Mouse (Mus musculus) cerebellum, adult 9-10 months (tissue): ENCODE measurements around the gene Wdr26.
A peak's percentile ranks its signal among the peaks of the same experiment; 100 is the strongest.

Experiments used
- DNase-seq: peaks from one replicate; pipeline ENCODE4 v3.0.0; 2022

The Wdr26 gene

DNA sequence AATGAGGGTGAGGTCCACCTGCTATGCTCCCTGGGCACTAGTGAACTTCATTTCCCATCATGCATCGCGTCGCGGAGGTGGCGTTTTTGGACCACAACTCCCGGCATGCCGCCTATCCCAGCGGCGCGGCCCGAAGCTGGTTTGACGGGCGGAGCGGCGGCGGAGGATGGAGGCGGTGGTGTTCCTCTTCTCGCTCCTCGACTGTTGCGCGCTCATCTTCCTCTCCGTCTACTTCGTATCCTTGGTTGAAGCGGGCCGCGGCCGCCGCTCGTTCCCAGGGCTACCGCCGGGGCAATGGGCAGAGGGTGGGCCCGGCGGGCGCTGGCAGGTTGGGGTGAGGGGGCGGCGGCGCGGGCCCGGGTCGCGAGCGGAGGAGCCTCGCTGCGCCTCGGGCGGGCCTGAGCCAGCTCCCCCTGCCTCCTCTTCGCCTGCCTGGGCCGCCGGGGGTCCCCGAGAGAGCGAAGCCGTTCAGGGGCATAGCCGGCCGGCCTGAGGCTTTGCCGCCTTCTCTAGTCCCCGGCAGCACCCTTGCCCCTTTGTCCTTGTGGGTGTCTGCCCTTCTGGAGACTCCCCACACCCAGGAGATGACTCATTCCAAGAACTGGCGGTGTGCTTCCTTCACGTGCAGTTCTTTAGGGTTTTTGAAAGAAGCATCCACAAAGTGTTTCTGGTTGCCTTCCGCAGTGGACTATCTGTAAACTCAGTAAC is 60.8 kb downstream of the Wdr26 start:
- peak; percentile 90 for DNase-seq

DNA sequence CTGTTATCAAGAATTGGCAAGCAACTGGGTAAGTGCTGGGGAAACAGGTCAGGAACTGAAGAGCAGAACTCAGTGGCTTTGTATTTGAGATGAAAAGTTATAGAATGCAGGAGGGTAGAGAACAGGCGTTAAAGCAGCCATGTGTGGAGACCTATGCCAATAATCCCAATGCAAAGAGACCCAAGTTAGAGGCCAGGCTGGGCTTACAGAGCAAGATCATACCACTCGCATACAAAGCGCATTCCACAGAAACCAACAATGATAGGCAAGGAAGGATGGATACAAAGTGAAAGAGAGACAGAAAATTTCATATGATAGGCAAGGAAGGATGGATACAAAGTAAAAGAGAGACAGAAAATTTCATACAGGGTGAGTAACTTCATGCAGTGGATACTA is 61.4 kb downstream of the Wdr26 start:
- peak; percentile 34 for DNase-seq

DNA sequence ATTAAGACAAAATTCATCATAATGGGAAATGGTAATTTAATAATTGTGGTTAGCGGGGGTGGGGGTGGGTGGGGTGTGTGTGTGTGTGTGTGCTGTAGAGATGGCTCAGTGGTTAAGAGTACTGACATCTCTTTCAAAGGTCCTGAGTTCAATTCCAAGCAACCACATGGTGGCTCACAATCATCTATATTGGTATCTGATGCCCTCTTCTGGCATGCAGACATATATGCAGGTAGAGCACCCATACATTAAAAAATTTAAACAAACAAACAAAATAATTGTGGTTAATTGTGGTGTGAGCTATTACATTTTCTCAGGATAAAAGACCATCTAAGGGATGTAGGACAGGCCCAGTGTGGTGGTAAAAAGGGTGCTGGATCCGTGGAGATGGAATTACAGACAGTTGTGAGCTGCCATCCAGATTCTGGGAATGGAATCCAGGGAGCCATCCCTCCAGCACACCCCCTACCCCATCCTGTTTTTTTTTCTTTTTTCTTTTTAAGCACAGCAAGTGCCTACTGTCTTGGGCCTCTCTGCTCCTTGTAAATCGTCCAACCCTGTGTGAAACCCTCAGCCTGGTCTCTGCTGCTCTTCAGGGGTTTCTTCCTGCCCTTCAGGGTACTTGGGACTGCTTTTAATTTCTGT is 62.3 kb downstream of the Wdr26 start:
- no peak for DNase-seq

DNA sequence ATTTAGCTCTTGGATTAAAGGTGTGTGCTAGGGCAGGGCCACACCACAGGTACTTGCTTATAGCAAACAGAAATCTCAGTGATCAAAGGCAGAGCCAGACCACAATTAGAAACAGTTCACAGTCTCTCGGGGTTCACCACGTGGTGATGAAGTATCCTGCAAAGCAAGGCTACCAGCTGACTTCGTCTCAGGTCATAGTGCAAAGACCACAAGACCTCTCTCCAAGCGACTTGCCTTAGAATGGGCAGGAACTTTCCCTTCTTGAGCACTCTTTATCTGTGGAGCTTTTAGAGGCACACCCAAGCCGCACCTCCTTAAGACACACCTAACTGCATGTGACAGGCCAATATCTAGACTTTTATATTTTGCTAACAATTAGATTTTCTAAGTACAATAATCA is 63.3 kb downstream of the Wdr26 start:
- DNase-seq = no peak

DNA sequence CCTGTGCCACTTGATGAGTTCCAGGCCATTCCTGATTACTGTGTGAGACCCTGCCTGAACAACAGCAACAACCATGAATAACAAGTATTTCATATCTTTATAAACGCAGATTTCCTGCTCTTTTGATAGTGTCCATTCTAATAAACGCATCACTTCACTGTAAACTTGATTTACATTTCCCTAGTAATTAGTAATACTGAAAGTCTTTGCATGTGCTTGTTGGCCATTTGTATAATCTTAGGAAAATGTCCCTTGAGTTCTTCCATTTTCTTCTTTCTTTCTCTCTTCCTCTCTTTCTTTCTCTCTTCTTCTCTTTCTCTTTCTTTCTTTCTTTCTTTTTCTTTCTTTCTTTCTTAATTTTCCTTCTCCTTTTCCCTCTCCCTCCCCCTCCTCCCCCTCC is 65.6 kb downstream of the Wdr26 start:
- no peak for DNase-seq

DNA sequence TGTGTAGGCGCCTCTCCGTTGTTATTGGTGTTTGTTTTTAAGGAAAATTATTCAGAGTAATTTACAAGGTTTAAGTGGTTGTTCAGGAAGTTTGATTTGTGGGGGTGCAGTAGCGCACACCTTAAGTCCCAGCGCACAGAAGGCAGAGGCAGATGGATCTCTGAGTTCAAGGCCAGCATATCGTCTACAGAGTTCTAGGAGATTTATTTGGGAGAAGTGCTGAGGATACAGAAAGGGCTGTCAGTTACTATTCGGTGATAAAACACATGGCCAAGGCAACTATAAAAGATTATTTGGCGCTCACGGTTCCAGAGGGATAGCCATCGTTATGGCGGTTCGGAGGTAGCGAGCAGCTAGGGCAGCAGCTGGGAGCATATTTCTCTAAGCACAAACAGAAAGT is 66.8 kb downstream of the Wdr26 start:
- DNase-seq = no peak

DNA sequence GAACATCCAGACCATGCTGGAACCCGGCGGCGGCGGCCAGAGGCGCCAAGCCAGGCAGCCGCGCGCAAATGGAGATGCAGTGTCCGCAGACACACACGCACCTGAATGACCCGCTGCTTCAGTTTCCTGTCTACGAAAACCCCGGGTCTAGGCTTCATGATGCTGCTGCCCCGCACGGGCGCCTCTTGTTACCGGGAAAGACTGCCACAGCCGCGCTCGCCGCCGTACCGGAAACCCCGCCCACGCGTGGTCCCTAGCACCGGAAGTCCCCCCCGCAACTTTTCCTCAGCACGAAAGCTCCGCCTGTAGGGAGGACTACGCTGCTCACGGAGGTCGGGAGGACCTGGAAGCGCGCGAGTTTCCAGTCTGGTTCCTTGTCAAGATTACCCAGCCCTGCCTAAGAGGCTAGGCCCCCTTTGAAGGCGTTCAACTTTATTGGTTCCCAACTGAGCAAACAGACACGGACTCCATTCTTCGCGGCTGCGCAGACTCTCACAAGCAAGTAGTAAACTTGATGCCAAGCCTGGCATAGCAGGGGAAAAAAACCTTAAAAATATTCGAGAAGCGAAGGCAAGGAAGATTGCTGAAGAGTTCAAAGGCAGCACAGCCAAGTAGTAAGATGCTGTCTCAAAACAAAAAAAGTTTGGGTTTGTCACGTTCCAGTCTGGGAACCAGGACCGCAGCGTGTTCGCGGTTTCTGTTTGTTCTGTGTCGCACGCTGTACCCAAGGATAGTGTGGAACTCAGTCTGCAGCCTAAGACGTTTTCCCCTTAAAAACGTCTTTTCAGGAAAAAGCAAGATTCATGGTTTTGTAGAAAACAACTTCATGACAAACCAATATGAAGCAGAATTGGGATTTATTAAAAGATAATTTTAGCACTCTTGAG is 67.6 kb downstream of the Wdr26 start, which contains the start of the genes Nvl and Cnih4:
Nvl (minus strand) TSS at position 255 of the 887 bp plus-strand sequence.
Cnih4 (plus strand) TSS at position 744 of the 887 bp plus-strand sequence.
- peak; percentile 92 for DNase-seq

DNA sequence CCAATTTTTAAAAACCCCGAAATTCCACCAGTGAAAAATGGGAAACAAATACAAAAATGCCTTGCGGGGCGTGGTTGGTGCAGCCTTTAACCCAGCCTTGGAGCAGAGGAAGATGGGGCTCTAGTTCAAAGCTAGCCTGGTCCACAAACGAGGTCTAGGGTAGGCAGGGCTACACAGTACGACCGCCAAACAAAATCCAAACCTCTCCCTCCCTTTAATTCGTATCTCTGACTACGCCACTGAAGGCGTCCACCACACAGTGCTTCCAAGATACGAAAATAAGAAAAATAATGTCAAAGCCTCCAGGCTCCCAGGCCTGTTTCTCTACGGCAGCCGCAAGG is 68.2 kb downstream of the Wdr26 start:
- no peak for DNase-seq

DNA sequence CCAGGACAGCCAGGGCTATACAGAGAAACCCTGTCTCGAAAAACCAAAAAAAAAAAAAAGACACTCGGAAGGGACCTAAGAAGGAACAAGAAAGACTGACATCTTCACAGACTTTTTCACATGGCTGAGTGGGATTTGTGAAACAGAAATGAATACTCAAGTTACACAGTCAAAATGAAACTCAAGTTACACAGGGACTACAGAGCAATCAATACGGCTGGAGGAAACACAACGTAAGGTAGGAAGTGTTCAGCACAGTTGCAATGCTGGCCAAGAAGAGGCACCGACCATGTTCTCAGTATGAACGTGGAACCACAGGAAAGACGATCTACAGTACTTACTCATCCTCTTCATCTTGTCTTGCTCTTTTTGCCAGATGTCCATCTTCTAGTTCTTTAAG is 73.1 kb downstream of the Wdr26 start:
- DNase-seq = no peak

DNA sequence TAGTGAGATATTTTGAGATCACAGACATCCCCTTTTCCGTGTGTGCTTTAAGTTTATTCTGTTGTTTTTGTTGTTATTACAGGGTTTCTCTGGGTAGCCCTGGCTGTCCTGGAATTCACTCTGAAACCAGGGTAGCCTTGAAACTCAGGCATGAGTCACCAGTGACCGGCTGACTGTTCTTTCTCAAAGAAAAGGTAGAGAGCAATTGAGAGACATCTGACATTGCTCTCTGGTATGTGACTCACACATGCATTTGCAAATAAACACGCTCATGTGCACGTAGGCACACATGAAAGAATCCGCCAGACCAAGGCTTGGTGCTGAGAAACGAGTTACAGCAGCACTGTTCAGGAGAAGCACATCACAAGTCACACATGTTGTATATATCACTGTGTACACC is 79.9 kb downstream of the Wdr26 start:
- DNase-seq = no peak

DNA sequence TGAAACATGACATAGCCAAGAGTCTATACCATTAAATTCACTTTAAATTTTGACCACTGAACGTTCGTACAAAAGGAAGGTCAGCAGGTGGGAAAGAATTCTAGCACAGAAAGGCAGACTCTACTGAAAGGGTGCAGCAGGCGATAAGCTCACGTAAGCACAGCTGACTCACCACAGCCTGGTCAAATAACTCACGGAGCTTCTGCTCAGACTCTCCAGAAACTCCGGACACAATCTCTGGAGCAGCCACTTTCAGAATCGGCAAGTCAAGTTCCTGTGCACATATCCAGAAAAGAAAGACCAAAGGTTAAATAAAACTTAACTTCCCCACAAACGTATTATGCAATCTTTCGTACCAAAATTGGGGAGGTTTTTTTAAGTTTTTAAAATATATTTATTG is 85.0 kb downstream of the Wdr26 start:
- no peak for DNase-seq

DNA sequence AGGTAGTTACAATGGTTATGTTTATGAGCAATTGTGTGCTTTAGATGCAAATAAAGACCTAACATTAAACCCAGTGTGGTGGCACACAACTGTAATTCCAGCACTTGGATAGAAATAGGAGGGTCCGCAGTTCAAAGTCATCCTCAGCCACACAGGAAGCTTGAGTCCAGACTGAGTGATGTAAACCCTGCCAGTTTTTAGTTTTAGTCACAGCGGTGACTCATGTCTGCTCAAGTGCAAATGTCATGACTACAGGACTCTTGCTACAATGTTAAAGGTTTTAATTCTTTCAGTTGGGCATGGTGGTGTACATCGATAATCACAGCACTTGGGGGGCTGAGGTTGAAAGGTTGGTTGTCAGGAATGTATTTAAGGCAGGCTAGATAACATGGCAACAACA is 85.9 kb downstream of the Wdr26 start:
- DNase-seq = no peak

DNA sequence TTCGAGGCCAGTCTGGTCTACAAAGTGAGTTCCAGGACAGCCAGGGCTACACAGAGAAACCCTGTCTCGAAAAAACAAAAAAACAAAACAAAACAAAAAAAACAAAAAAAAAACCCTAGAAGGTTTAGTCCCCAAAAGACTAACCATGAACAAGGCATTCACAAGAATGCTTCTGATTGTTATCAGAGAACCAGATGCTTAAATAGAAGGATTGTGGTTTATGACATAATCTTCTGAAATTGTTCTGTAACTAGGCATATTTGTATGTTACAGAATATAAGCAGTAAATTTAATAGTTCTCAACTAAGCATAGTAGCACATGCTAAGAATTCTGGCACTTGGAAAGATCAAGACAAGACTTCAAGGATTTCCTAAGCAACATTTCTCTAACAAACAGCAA is 87.7 kb downstream of the Wdr26 start:
- no peak for DNase-seq
